Mouse (Mus musculus) liver, adult (tissue): ENCODE data around the gene Rbfox1.
A peak's percentile ranks its signal among the peaks of the same experiment; 100 is the strongest.

ENCODE experiments used
- GATA4 ChIP-seq: IDR thresholded peaks from 2 replicates; pipeline ENCODE4 v1.6.1; 2014; ENCODE audit warnings: mild to moderate bottlenecking, low read length; ENCODE audit not compliant: insufficient replicate concordance

Gene Rbfox1

GRCm38 (mm10) chr16:6331400-6331939 is 446.3 kb downstream of the Rbfox1 start:
- no peak for TF ChIP-seq GATA4

- TF ChIP-seq GATA4: no peak
These were observed 448.1 kb downstream of the Rbfox1 start for GRCm38 (mm10) chr16:6333273-6333672.

GRCm38 (mm10) chr16:6348103-6348502 is 462.9 kb downstream of the Rbfox1 start:
- TF ChIP-seq GATA4: no peak

- TF ChIP-seq GATA4: no peak
These were observed 463.6 kb downstream of the Rbfox1 start for GRCm38 (mm10) chr16:6348581-6349241.

GRCm38 (mm10) chr16:6349381-6349780 is 464.2 kb downstream of the Rbfox1 start:
- no peak for TF ChIP-seq GATA4

- no peak for TF ChIP-seq GATA4
These were observed 465.1 kb downstream of the Rbfox1 start for GRCm38 (mm10) chr16:6350256-6350655.

GRCm38 (mm10) chr16:6353191-6353590 is 468.0 kb downstream of the Rbfox1 start:
- TF ChIP-seq GATA4: no peak

GRCm38 (mm10) chr16:6356931-6357330 is 471.8 kb downstream of the Rbfox1 start:
- TF ChIP-seq GATA4: no peak

GRCm38 (mm10) chr16:6365793-6366192 is 480.6 kb downstream of the Rbfox1 start:
- TF ChIP-seq GATA4: no peak

- TF ChIP-seq GATA4: peak; percentile 88
These were observed 481.5 kb downstream of the Rbfox1 start for GRCm38 (mm10) chr16:6366649-6367048.

- no peak for TF ChIP-seq GATA4
These were observed 495.8 kb downstream of the Rbfox1 start for GRCm38 (mm10) chr16:6380924-6381323.

GRCm38 (mm10) chr16:6381572-6381971 is 496.4 kb downstream of the Rbfox1 start:
- TF ChIP-seq GATA4: no peak

- no peak for TF ChIP-seq GATA4
These were observed 497.6 kb downstream of the Rbfox1 start for GRCm38 (mm10) chr16:6382712-6383111.

- no peak for TF ChIP-seq GATA4
These were observed 505.2 kb downstream of the Rbfox1 start for GRCm38 (mm10) chr16:6390278-6390930.

- no peak for TF ChIP-seq GATA4
These were observed 511.7 kb downstream of the Rbfox1 start for GRCm38 (mm10) chr16:6396676-6397409.

GRCm38 (mm10) chr16:6397635-6398034 is 512.5 kb downstream of the Rbfox1 start:
- no peak for TF ChIP-seq GATA4
